Mouse (Mus musculus) brown adipose tissue, adult 24 weeks (tissue): ENCODE results near the gene Gm45021. TPM values are rescaled to one million over a fixed set of nuclear protein-coding genes. Genes with fewer than 3 reads are reported as not detected.

Experiments
- H3K27ac ChIP-seq: fragments of 200-500 bp; replicated peaks from 2 replicates; pipeline ENCODE4 v1.5.1; 2012; ENCODE audit warnings: low read depth, mild to moderate bottlenecking, low read length
- H3K4me1 ChIP-seq: fragments of 200-500 bp; 2 replicates; pipeline ENCODE4 v1.6.1; 2012; ENCODE audit warnings: low read length, mixed read lengths; ENCODE audit not compliant: control insufficient read depth, insufficient read depth, insufficient read length
- H3K4me3 ChIP-seq: fragments of 200-500 bp; 2 replicates; pipeline ENCODE4 v1.5.1; 2012; ENCODE audit warnings: low read depth, mild to moderate bottlenecking, low read length, moderate library complexity; ENCODE audit not compliant: insufficient read depth
- polyA plus RNA-seq: library from polyadenylated mRNA; stranded (reverse); fragments of >200 nt; gene quantifications from 2 replicates; pipeline ENCODE4 v1.2.4, GENCODE M21; 2012; ENCODE audit not compliant: missing spikeins, insufficient read depth, insufficient read length

The Gm45021 gene
- polyA plus RNA-seq, 1 experiment, result not detected

DNA sequence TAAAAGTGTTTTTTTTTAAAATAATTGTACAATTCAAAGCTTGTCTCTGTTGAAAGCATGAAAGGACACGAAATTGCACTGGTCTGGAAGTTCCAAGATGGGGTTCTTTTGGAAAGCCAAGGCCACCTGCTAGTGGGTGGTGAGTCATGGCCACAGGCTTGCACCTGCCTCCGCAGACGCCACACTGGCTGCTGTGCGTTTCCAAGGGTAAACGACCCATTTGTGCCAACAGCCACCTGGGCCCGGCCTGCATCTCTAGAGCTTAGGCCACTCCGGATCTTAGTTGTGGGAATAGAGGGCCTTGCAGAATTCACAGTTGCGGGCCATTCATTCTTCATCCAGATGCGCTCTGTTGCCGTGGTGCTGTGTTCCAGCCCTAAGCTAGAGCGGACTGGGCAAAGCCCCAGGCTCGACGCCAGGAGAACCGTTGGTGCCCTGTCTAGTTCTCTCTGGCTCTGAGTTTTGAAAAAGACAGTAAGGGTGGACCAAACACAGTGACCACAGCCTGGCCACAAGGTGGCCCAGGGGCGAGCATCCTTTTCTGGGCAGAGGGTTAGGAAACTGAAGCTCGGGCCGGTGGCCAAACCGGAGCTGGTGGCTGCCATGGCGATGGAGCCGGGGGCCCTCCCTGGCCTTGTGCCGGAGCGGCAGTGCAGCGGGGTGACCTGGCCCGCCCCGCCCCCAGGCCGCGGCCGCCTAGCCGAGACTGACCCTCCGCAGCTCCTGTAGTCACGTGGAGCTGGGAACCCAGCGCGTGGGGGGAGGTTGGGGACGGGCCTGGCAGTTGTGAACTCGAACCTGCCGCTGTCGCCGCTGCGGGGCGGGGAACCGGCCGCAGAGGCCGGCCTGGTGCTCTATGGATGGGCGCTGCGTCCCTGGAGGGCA lies 4.0 kb downstream of the Gm45021 start, which contains the start of the genes Repin1 and Gm44965:
Repin1 (plus strand) TSS at position 726 of the 885 bp plus-strand sequence.
Gm44965 (plus strand) TSS at position 784 of the 885 bp plus-strand sequence.
- Histone ChIP-seq H3K27ac (peak within 1 kb of the TSS; percentile 76), H3K4me3 (peak within 1 kb of the TSS; percentile 89), H3K4me1 (peaks cover 5% of the 10 kb centered on the region)

DNA sequence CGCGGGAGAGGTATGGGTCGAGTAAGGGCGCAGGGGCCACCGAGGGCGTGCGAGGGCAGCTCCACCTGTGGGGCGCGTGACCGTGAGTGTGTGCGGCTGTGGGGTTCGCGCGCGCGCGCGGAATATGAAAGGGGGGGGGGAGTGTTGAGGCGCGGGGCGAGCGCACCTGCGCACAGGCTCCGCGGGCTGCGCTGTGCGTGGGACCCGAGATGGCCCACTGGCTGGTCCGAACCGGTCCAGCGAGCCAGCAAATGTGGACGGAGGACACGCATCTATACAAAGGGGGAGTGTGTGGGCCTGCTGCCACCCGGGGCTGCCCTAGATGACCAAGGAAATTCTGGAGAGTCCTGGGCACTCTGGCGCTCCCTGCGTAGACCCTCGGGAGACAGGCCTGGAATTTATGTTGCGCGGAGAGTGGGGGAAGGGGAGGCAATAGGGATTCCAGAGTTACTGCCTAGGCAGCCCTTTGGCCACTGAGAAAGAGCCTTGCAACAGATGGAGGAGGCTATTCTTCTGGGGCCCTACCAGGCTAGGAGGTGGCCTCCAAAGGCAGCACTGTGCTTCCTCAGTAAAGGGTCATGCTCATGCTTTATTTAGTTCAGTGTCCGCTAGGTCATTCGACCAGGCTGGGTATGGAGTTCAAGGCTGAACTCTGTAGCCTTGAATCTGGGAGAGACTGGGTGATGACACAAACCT lies 4.8 kb downstream of the Gm45021 start:
- Histone ChIP-seq H3K4me1 (peaks cover 5% of the 10 kb centered on the region), H3K27ac (peak overlapping the region; percentile 76), H3K4me3 (peak overlapping the region; percentile 89)

GRCm38 (mm10) chr6:48595278-48595677 lies 5.9 kb downstream of the Gm45021 start:
- H3K4me3 ChIP-seq, result peak overlapping the region; percentile 89
- 0 out of 2 replicates have a peak overlapping the region, but pooled peaks have one; percentile 16 for H3K27ac ChIP-seq
- peaks cover 5% of the 10 kb centered on the region for H3K4me1 ChIP-seq

- no peak overlapping the region for H3K27ac ChIP-seq
- H3K4me3 ChIP-seq, result no peak overlapping the region
- peaks cover 5% of the 10 kb centered on the region for H3K4me1 ChIP-seq
These were observed 7.3 kb downstream of the Gm45021 start for GRCm38 (mm10) chr6:48596545-48597232.

DNA sequence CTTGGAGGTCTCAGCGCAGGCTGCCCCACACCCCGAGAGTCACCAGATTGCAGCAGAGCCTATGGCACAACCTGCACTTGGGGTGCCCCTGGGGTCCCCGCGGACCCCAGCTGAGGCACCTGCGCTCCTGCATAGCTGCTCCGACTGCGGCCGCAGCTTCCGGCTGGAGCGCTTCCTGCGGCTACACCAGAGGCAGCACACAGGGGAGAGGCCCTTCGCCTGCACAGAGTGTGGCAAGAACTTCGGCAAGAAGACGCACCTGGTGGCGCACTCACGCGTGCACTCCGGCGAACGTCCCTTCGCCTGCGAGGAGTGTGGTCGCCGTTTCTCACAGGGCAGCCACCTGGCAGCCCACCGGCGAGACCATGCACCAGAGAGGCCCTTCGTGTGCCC lies 7.8 kb downstream of the Gm45021 start:
- H3K4me3 ChIP-seq, result no peak overlapping the region
- peaks cover 5% of the 10 kb centered on the region for H3K4me1 ChIP-seq
- no peak overlapping the region for H3K27ac ChIP-seq

DNA sequence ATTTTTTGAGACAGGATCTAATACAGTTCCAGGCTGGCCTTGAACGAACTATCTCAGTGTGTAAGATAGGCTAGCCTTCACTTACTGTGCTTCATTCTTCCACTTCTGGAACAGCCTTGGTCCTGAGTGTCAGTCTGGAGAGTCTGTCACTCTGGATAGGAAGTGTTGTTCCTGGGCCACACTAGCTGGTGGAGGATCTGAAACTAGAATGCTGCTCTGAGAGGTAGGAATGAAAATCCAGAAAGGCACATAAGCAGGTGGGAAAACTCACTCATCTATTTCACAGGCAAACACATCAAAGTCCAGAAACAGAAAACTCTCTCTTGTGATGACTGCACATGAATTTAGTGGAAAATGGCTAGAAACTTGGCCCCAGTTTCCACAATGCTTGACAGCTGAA lies 11.2 kb downstream of the Gm45021 start:
- H3K4me3 ChIP-seq, result no peak overlapping the region
- no peak overlapping the region for H3K27ac ChIP-seq
- H3K4me1 ChIP-seq, result 0 out of 2 replicates have a peak, but pooled peaks cover 3% of the 10 kb centered on the region

DNA sequence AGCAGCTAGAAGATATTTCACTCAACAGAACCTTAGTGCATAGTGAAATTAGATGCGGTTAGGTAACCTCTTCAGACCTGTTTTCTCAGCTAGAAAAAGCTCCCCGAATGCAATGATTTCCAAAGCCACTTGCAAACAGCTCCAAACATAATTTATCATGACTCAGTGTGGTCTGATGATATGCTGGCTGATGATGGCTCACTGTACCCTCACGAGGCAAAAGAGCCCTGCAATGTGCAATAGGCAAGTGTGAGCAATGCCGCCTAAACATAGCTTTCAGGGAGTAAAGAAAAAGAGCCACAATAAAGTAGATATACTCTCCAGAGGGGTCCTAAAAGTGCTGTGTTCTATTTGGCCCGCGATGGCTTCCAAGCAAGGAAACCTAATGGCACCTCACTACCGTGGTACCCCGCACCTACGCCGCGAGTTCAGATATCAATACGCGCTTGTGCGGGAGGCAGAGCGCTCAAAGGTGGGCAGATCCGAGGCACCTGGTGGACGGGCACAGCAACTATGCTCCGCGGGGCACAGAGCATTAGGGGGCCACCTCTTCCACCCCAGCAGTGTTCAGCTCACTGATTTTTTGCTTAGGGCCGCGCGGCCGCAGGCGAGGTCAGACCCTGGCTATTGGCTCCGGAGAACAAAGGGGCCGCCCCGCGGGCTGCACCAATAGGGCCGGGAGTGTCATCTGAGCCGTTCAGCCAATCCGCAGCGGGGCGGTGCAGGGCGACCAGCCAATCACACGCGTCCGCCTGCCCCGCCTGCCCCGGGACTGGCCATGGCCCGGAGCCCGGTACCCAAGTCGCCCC lies 12.1 kb downstream of the Gm45021 start, which contains the start of gene Zfp775:
Zfp775 (plus strand) TSS at position 793 of the 809 bp plus-strand sequence.
- H3K4me3 ChIP-seq, result peak within 1 kb of the TSS; percentile 90
- H3K4me1 ChIP-seq, result 0 out of 2 replicates have a peak, but pooled peaks cover 3% of the 10 kb centered on the region
- peak within 1 kb of the TSS; percentile 70 for H3K27ac ChIP-seq

DNA sequence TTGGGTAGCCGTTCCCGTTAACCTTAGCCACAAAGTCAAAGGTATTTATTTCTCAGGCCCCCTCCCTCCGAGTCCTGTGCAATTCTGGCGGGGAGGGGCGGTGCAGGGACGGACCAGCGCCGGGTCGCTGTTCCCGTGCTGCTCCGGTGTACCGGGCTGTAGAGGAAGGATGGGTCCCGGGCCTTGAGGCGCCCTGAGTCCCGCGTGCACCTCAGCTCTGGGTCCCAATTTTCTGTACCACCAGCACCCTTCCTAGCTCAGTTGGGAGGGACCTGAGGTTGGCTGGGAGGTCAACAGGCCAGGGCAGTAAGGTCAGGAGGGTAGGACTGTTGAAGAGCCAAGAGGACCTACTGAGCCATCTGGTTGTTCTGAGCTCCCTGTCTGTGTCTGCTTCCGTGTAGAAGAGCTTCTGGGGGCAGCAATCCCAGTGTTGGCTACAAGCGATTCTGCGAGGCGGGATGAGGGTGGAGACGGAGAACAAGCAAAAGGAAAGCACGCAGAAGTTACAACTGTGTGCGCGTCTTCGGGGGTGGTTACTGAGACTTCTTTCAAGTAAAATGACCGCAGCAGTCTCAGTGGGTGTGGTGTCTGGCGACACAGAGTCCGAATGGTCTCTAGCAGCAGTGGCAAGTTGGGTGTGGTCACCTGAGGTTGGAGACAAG lies 12.8 kb downstream of the Gm45021 start:
- H3K4me3 ChIP-seq, result peak overlapping the region; percentile 90
- peak overlapping the region; percentile 70 for H3K27ac ChIP-seq
- 0 out of 2 replicates have a peak, but pooled peaks cover 3% of the 10 kb centered on the region for H3K4me1 ChIP-seq

DNA sequence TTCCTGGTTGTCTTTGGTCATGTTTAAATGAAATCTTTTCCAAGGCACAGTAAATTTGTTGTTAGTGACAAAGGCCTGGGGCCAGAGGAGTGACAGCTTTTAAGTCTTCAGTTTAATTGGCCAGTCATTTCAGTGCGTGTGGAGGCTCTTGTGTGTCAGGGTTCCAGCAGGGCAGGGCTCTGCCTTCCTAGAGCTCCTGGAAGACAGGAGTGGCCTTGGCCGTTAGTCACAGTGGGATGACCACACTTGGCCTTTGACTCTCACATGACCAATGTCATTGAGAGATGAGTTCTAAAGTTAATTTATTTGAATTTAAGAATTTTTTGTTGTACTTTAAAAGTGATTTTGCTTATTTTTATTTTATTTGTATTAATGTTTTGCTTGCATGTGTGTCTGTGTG lies 18.7 kb downstream of the Gm45021 start:
- H3K27ac ChIP-seq, result no peak overlapping the region
- no peaks in the 10 kb centered on the region for H3K4me1 ChIP-seq
- H3K4me3 ChIP-seq, result no peak overlapping the region

DNA sequence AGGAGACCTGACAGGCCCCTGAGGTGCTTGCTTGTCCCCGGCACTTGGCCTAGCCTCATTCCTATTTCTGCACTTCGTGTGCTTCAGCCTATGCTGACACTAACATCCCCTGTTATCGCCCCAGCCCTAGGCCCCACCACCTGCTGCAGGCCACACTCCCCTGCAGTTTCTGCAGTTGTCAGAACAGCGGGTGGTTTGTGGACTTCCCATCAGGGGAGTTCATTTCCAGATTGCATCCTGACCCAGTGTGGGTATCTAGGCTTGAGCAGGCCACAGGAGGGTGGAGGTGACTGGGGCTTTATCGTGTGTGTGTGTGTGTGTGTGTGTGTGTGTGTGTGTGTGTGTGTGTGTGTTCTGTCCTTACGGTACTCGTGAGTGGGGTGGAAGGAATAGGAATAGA lies 20.1 kb downstream of the Gm45021 start:
- Histone ChIP-seq H3K27ac (no peak overlapping the region), H3K4me1 (no peaks in the 10 kb centered on the region), H3K4me3 (no peak overlapping the region)

DNA sequence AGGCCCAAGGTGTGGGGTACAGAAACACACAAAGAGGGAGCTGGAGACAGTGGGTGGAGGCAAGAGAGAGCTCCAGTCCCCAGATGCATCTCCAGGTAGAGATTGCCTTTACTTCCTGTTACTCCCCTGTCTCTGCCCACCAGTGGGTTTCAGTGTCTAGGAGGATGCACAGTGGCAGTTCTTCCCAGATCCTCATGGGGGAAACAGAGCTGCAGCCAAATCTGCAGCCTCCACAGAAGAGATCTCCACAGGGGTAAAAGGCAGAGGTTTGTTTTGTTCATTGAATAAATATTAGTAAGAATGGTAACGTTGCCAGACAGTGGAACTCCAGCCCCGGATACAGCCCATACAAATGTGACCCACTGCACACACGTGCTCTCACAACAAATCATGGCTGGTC lies 21.2 kb downstream of the Gm45021 start:
- Histone ChIP-seq H3K4me3 (no peak overlapping the region), H3K4me1 (no peaks in the 10 kb centered on the region), H3K27ac (no peak overlapping the region)

DNA sequence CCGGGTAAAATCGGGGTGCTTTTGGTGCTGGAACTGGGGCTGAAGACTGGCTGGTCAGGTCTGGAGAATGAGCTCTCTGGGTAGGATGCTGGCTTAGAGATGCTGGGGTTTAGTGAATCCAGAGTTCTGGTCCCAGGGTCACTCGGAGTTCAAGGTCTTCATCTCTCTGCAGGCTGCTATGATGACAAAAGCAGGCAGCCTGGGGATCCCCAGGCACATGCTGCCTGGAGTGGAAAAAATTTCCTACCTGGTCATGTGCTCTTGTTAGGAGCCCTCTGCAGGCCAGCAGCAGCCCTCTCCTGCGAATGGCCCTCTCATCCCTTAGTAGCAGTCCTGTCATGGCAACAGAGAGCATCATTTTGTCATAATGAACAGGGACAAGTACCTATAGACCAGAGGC lies 24.1 kb downstream of the Gm45021 start:
- Histone ChIP-seq H3K27ac (no peak overlapping the region), H3K4me1 (no peaks in the 10 kb centered on the region), H3K4me3 (no peak overlapping the region)

DNA sequence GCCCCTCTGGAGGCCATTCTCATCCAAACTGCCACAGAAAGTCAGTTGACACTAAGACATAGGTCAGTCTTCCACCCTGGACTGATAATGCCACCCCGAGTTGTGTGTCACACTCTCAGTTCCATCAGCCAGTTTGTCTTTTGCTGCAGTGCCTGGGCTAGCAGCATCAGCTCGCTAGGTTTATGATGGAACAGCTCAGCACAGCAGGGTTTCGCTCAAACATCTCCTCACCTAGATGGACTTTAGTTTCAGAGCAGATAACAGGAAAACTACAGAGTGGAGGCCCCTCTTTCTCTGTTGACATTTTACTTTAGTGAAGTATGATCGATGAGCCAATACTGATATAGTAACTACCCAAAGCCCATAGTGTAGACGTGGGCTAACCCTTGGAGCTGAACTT lies 25.3 kb downstream of the Gm45021 start:
- no peaks in the 10 kb centered on the region for H3K4me1 ChIP-seq
- H3K4me3 ChIP-seq, result no peak overlapping the region
- no peak overlapping the region for H3K27ac ChIP-seq

GRCm38 (mm10) chr6:48620031-48620430 lies 30.6 kb downstream of the Gm45021 start:
- Histone ChIP-seq H3K27ac (no peak overlapping the region), H3K4me1 (no peaks in the 10 kb centered on the region), H3K4me3 (no peak overlapping the region)
